Mouse (Mus musculus) liver, postnatal 0 days (tissue): ENCODE measurements around the gene Gsk3b.

ENCODE experiments used
- CTCF ChIP-seq: sonication (generic); IDR thresholded peaks from 2 replicates; pipeline ENCODE4 v1.5.1; 2016; ENCODE audit warnings: antibody characterized with exemption, low read depth
- EP300 ChIP-seq: IDR thresholded peaks from 2 replicates; pipeline ENCODE4 v1.6.1; 2016; ENCODE audit warnings: antibody characterized with exemption, low read depth, mild to moderate bottlenecking

DNA sequence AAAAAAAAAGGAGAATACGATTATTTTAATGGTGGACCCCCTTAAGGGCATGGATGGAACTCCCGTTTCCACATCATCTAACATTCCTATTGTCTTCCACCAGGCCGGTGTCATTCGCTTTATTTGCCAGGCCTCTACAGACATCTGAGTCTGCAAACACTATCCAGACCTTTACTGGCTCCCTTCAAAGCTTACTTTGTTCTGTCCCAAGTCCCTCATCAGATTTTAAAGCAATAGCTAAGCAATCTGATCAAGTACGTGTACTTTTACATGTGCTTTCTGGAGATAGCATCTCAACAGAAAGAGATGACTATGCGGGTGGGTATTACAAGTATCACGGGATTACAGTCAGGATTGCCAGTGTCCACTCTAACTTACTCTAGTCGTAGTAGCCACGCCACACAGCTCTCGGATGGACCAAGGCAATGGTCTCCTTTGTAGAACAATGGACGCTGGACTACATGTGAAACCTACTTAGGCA, 1.1 kb upstream of the Gsk3b start:
- no peak for TF ChIP-seq EP300
- no peak for TF ChIP-seq CTCF
